Mouse (Mus musculus) CD4-positive helper T cell, adult 2 months (primary cell): Measurements from ENCODE around the gene Cd300lb.

Experiments used
- DNase-seq: peaks from one replicate; pipeline ENCODE4 v3.0.0-alpha.2; 2012; ENCODE audit warnings: low read depth, missing footprints, low spot score

The Cd300lb gene

DNA sequence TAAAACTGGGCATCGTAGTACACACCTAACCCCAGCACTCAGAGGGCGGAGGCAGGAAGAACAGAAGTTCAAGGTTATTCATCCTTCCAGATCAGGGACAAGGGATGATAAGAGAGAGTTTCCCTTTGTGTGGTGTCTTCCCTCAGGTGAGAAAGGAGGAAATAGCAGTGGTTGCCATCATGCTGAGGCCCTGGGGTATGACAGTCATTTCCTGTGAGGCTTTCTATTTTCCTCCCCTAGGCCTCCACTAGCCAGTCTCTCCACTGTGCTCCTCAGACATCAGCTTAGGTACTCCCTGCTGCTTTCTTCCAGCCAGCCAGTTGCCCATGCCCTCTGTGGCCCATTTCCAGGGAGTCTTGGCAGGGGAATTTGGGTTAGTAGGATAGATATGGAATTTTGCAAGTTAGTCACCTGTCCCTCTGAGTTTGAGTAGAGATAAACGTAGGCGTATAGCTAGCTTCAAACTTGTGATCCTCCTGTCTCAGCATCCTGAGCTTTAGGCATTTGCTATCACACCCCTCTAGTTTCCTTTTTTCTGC lies 50.9 kb downstream of the Cd300lb start:
- peak; percentile 30 for DNase-seq

DNA sequence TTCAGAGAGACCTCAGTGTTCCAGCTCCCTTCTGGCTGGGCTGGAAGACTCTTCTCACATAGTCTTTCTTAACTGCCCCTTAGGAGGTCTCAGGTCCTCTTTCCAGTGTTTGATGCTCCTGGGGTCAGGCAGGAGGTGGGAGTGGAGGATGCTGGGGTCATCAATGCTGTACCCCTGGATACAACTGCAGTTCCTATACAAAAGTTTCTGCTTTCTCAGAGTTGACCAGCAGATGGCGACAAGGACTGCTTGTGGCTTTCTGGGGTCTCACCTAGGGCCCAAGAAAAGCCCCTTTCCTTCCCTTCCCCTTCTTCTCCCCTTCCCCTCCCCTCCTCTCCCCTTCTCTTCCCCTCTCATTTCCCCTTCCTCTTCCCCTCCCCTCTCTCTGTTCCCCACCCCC lies 53.6 kb downstream of the Cd300lb start:
- peak; percentile 32 for DNase-seq

GRCm38 (mm10) chr11:114880185-114880584 lies 54.0 kb downstream of the Cd300lb start:
- no peak for DNase-seq

DNA sequence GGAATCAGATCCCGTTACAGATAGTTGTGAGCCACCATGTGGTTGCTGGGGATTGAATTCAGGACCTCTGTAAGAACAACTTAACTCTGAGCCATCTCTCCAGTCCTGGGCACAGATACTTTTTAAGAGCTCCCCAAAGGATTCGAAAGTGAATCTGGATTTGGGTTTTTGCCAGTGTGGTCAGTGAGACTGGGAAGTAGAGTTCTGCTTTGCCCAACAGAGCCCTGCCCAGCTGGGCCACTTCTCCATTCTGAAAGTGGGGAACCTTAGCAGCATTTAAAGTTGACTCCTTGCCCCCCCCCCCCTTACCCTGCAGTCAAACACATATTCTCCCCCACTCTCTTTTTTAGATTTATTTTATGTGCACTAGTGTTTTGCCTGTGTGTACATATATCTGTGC lies 54.5 kb downstream of the Cd300lb start:
- DNase-seq, result no peak

DNA sequence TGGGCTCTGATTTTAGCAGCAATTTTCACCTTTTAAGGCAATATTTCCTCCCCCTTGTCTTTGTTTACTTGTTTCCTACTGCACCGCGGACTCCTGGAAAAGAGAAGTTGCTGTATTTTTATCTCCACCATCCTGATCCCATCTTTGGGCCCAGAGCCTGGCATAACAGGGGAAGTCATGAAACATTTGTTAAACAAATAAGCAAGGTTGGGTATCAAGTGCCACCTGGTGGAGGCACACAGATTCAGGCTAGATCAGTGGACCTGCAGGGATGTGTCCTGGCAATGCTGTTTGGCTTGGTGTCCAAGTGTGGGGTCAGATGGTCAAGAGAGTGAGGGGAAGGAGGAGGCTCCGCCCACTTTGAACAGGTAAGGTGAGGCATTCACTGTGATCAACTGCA lies 57.0 kb downstream of the Cd300lb start:
- peak; percentile 52 for DNase-seq

DNA sequence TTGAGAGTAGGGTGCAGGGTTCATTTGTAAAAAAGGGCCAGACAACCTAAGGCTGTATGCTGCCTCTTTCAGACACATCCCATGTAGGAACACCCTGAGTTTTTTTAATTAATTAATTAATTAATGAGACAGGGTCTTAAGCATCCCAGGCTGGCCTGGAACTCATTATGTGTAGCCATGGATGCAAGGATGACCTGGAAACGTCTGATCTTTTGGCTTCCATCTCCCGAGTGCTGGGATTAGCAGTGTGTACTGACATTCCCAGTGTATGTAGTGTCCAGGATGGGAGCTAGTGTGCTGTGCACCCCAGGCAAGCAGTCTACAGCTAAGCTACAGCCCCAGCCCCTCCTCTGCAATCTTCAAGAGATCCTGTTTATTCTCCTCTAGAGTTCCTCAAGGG lies 57.6 kb downstream of the Cd300lb start:
- peak; percentile 10 for DNase-seq

DNA sequence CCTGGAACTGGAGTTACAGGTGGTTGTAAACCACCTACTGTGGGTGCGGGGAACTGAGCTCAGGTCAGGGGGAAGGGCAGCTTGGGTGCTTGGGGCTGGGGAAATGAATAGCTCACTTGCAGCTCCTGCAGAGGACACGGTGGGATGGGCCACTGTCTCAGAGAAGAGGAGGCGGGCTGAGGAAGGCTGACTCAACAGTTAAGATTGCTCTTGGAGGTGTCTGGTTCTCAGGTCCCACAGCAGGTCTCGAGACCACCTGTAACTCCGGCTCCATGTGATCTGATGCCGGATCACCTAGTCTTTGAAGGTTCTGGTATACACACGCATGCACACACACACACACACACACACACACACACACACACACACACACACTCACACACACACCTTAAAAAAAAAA lies 58.0 kb downstream of the Cd300lb start:
- peak; percentile 75 for DNase-seq

- no peak for DNase-seq
Measured at GRCm38 (mm10) chr11:114875301-114875801, 58.8 kb downstream of the Cd300lb start.

DNA sequence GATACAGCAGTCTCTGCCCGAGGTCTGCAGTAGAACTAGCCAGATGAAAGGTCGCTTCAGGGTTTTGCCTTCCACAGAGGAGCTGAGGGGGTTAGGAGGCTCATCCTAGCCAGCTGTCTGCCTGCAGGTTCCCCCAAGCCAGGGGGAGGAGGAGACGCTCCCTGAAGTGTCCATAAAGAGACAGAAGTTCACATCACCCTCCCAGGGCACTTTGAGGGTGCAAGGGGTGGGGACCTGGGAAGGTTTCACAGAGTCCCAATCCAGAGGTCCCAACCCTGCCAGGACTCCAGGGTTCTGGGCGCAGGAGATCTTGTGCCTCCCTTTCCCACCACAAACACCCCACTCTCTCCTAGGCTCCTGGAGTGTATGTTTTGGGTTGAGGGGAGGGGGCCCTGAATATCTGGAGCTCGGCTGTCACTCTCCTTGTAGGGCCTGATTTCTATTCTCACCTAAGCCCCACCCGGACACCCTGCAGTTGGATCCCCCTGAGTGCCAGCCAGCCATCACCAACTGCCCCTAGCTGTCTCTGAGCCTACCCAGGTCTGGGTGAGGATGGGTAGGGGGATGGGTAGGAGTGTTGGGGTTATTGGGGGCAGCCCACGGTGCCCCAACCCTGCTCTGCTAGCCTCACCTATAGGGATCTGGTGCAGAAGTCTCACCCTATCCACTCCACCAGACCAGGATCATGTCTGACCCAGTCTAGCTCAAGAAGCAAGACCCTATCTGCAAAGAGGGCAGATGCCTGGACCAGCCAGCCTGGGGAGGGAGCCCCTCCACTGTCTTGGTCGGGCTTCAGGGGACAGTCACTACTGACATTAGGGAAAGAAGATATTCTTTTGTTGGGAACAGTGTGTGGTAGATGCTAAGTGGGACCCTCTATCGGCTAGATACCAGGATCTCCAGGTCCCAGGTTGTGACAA lies 59.7 kb downstream of the Cd300lb start:
- no peak for DNase-seq

GRCm38 (mm10) chr11:114873022-114873817 lies 61.0 kb downstream of the Cd300lb start:
- DNase-seq, result peak; percentile 51
